Mouse (Mus musculus) kidney, adult 2 months (tissue): Measurements from ENCODE around the gene Fam72a.

Experiments used
- CTCF ChIP-seq: fragments of 200-500 bp; conservative IDR thresholded peaks from 2 replicates; pipeline ENCODE4 v1.5.1; 2011; ENCODE audit warnings: low read depth, mild to moderate bottlenecking, control low read depth, low read length, moderate library complexity, mixed read lengths; ENCODE audit not compliant: insufficient read depth, insufficient read length
- POLR2A ChIP-seq: fragments of 200-500 bp; IDR thresholded peaks from one replicate; pipeline ENCODE4 v1.6.1; 2011; ENCODE audit warnings: low read depth, low read length, control low read depth

DNA sequence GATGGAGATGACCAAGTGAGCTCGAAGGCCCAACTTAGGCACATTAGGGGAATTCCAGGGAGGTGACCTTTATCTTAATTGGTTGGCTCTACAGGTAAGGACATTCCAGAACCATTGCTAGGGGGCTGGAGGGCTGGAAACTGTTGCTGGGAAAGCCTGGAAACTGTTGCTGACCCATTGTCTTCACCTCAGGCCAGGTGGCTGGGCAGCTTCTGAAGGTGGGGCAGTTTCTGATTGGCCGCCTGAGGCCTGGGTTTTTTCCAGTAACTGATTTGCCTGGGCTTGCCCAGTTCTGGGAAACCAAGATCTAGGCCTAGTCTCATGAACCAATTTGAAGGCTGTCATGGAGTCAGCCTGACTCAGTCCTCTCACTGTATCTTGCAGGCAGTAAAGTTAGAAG, 34.4 kb downstream of the Fam72a start:
- TF ChIP-seq POLR2A (no peak), CTCF (no peak)
